Mouse (Mus musculus) layer of hippocampus, postnatal 25 days (tissue): ENCODE results near the gene Mthfd1. TPM values are rescaled to one million over a fixed set of nuclear protein-coding genes. Genes with fewer than 3 reads are reported as not detected.

ENCODE experiments used
- DNase-seq, 2 experiments: peaks; one replicate each; pipeline ENCODE4 v3.0.0; 2022; ENCODE audit warnings: mixed read lengths in 2 of 2, low spot score in 1 of 2; ENCODE audit errors: extremely low spot score in 1 of 2
- total RNA-seq, 2 experiments: library from RNA; stranded (reverse); gene quantifications; 2 replicates each; pipeline ENCODE4 v1.2.3; 2021

Gene Mthfd1
- total RNA-seq, 2 experiments from 2014 or later: 41.1 to 44.9 TPM

- no peak for DNase-seq
Measured at GRCm38 (mm10) chr12:76336111-76336965, 81.2 kb downstream of the Mthfd1 start.

DNA sequence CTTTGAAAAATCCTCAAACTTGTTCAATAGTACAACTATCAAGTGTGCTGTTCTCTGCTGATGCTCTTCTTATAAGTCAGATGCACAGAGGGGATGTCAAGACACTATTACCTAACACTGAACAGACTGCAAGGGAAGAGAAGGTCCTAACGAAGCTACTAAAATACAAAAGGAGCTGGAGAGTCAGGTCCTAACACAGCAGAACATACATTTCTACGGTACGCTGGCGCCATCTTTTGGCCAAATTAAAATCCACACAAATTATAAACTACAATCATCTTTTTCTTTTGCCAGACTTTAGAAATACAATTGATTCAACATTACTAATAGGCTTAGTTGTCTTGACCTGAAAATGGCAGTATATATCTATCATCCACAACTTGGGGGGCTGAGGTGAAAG lies 86.0 kb downstream of the Mthfd1 start:
- DNase-seq: peak in 1 of 2 experiments; percentile 77

DNA sequence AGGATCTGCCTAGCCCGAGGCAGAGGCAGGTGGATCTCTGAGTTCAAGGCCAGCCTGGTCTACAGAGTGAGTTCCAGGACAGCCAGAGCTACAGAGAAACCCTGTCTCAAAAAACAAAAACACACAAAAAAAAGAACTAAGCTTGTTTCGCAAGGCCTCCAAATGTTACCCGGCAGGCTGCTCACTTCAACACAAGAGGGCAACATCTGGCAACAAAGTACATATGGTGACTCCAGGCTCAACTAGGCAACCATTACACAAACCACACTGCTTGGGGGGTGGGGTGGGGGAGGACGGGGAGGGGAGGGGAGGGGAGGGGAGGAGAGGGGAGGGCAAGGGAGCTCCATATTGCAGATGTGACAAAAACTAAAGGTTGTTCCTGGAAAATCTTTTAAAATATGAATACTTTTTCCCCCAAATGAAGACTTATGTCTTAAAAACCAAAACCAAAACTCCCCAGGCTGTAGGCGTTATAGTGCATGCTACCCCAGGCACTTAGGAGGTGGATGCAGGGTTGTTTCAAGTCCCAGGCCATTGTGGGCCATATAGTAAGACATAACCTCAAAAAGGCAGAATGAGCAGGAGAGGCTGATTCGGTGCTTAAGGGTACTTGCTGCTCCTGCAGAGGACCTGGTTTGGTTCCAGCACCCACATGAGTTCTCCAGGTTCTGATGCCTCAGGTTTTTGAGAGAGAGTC lies 90.8 kb downstream of the Mthfd1 start:
- DNase-seq: no peak

GRCm38 (mm10) chr12:76349680-76350220 lies 94.7 kb downstream of the Mthfd1 start:
- DNase-seq: no peak

DNA sequence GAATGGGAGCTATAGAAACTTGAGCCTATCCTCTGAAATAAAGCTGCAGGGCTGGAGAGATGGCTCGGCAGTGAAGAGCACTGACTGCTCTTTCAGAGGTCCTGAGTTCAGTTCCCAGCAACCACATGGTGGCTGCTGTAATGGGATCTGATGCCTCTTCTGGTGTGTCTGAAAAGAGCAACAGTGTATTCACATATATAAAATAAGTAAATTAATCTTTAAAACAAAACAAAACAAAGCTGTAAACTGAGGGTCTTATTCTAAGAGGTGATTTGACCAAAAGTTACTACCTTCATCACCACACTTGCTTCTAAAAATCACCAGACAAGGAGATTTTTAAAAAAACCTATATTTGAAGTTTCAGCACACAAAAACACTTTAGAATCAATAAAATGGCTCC lies 105.8 kb downstream of the Mthfd1 start:
- no peak for DNase-seq

DNA sequence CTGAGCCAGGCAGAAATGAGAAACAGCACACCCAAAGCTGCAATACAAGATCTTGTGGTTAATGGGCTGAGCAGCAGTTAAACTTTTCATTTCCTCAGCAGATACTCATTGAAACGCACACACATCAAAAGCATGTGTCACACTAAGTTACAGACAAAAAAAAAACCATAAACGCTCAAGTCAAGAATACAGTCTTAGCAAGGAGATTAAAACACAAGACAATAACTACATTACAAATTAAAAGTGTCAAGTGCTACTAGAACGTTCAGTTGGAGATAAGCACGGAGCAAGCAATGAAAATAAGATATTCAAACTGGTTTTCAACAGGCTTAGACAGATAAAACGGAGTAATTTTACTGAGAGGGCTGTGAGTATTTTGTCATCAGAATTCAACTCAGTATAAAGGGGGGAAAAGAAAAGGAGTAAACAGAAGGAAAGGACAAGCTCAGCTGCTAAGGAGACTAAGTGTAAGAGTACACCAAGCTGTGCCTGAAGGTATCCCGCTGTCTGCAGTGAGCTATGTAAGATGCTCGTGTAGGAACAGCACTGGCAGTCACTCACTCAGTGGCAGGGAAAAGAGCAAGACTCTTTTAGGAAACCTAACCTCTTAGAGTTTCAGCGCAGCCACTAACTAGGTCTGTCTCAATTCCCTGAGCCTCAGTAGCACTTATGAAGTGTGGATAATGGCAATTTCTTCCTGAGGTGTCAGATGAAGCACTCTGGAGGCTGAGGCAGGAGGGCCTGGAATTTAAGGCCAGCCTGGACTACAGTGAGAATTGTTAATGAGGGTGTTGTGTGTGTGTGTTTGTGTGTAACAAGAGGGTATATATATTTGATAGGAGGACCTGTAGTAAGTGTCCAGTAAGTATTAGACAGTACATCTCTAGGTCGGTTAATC lies 106.6 kb downstream of the Mthfd1 start:
- DNase-seq: no peak

DNA sequence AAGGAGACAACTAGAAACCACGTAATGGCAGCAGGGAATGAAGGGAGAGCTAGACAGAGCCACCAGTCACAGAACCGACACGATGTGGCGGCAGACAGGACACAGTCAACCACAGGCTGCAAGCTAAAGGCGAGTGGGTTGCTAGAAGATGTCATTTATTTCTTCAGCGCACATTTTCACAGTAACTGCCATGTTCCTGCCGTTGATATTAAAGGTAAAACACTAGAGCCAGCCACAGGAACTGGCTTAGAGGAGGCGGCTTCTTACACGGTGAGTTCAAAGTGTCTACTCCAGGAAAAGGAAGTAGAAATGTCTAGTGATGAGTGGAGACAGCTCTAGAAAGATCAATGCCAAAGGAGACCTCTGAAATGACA lies 107.2 kb downstream of the Mthfd1 start:
- DNase-seq: no peak

DNA sequence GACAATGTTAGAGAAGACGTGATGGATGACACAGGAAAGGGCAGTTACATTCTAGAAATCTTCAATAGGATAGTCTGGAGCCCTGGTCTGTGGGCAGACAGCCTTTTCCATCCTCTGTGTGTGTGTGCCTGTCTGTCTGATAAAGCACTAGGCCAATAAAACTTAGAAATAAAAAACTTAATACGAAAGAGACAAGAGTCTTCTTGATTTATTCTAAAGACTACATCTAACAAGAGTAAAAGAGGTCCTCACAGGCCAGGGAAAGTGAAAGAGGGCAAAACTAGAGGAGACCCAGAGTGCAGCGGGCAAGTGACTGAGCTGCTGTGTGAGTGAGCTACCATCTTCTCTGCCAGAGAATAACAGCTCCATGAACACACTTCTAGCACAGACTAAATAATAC lies 111.2 kb downstream of the Mthfd1 start:
- no peak for DNase-seq

GRCm38 (mm10) chr12:76367096-76367995 lies 112.2 kb downstream of the Mthfd1 start:
- no peak for DNase-seq

DNA sequence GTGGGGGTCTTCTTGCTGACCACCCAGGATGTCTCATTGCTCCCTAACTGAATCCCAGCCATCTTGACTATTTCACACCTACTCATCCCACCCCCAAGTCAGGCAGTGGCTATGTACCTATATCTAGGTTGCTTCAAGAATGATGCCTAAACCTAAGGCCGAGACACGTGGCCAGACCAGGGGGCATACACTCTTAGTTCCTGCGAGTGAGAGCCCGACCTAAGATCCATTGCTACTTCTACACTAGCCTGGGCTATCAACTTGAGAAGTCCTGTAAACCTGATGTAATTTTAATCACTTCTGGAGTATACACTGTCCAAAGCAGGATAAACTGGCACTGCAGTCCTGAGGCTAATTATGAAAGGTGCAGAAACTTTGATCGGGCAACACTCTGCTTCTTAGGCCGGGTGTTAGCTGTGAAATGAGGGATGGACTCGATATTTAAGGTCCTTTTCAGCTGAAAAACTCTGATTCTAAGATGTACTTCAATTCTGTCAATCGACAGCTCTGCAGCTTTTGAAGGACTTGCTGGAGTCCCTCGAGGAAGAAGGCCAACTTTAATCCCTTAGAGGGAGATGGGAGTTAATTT lies 113.2 kb downstream of the Mthfd1 start:
- DNase-seq: no peak

DNA sequence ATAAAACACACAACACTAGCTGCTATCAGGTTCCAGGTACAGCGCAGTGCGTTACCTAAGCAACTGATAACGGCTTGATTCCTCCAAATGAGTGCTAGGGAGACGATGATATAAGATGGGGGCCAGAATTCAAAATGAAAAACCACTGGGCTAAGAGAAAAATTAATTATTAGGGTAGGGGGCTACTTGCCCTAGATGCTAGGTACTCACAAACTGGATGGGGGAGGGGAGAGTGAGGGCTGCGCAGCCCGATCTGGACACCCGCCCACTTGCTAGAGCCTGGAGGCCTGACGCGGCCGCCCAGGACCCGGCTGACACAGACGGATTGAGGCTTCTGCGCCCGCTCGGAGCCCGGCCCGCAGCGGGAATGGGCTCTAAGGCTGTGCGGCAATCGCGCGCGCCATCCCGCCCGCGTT lies 113.7 kb downstream of the Mthfd1 start:
- DNase-seq: peak in 1 of 2 experiments; percentile 42

Other genes starting within 250 kb of the Mthfd1 start
- gene Esr2, start 78.0 kb upstream of the Mthfd1 start, total RNA-seq: under 1 TPM; 0.28 to 0.37 TPM
- gene Tex21, start 8.6 kb upstream of the Mthfd1 start, total RNA-seq: not detected
- gene Akap5, start 69.6 kb downstream of the Mthfd1 start, total RNA-seq: 10 to 100 TPM; 58.6 to 66.5 TPM
- 10 to 100 TPM; 20.2 to 21.4 TPM for gene Zbtb25, start 114.3 kb downstream of the Mthfd1 start, total RNA-seq
- 1 to 10 TPM; 7.0 to 8.3 TPM for gene Zbtb1, start 115.0 kb downstream of the Mthfd1 start, total RNA-seq
- gene Hspa2, start 148.9 kb downstream of the Mthfd1 start, total RNA-seq: 100 to 1,000 TPM; 106 to 116 TPM
- gene Ppp1r36, start 162.2 kb downstream of the Mthfd1 start, total RNA-seq: 1 to 10 TPM in 1 of 2 experiments, under 1 TPM in 1; 0.92 to 1.5 TPM